Mouse (Mus musculus) spleen, adult 2 months (tissue): ENCODE results near the gene Spata33.

Experiments
- CTCF ChIP-seq: fragments of 200-500 bp; IDR thresholded peaks from 2 replicates; pipeline ENCODE4 v1.5.1; 2011; ENCODE audit warnings: mild to moderate bottlenecking, inconsistent platforms; ENCODE audit not compliant: insufficient read depth, insufficient read length, insufficient replicate concordance; ENCODE audit errors: extremely low read depth
- POLR2A ChIP-seq: fragments of 200-500 bp; IDR thresholded peaks from 2 replicates; pipeline ENCODE4 v1.6.1; 2011; ENCODE audit warnings: low read depth, low read length, inconsistent platforms

- TF ChIP-seq CTCF = no peak
- TF ChIP-seq POLR2A = no peak
Observed at GRCm38 (mm10) chr8:123242107-123242923, 29.7 kb downstream of the Spata33 start.
